Mouse (Mus musculus) lung, postnatal 0 days (tissue): ENCODE measurements at regions not wholly inside any gene's neighbourhood (a gene's known extent, or its start where the extent isn't known, plus 50 kb on each side); places are given as distances from the start of the nearest gene placed in this dataset.

Experiments used
- CTCF ChIP-seq: IDR thresholded peaks from 2 replicates; pipeline ENCODE4 v1.5.1; 2016; ENCODE audit warnings: antibody characterized with exemption, mild to moderate bottlenecking
- EP300 ChIP-seq: IDR thresholded peaks from 2 replicates; pipeline ENCODE4 v1.6.1; 2016; ENCODE audit warnings: antibody characterized with exemption, mild to moderate bottlenecking, control low read depth

DNA sequence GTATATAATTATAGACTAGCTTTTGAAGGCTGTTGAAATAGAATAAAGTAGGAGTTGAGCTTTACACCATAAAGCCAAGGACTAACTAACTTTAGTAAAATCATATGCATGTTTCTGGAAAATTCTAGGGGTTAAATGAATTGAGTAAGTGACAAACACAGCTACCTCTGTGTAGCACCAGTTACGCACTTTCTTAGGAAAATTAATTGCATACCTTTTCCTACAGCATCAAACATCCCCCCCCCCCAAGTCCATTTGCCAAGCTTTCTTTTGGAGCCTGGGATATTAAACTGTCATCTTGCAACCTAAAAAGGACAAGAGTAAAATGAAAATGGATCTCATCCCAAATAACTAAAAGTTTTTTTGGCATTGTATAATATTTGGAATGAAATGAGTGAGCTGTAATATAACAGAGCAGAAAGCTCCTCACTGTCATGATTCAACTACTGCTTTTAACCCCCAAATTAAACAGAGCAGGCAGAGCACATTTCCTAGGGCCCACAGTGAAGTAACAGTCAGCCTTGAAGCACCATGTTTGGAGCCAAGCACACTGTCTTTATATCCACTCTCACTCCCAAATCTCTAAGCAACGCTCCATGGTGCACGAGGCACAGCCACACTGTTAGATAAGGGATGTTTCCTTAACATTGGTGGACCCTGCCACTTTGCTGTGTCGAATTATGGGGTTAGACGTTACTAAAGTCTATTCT is 210.9 kb upstream of the Rgmb start:
- no peak for TF ChIP-seq CTCF
- TF ChIP-seq EP300, result no peak
